Mouse (Mus musculus): ENCODE data around the gene Etv6. TPM values are rescaled to one million over a fixed set of nuclear protein-coding genes. Genes with fewer than 3 reads are reported as not detected.

The Etv6 gene
- polyA plus RNA-seq, 1 experiment from 2014 or later: 16.5 TPM

DNA sequence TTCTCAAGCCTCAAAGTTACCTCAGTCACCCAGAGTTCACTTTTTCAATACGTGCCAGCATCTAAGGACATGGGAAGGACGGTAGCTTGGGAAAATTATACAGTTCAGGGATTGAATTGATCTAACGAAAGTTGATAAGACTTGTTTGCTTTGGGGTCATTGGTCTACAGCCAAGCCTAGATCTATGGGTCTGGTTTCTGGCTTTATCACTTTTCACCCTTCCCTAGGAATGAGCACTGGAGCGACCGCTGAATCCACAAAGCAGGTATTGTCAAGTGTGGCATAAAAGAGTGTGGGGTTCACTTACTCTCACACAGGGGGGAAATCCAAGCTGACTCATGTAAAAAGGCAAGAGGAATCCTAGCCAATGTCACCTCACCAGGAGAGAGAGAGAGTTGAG, 256.9 kb downstream of the Etv6 start:
- Histone ChIP-seq H3K36me3 (ENCODE audit: control insufficient read depth, insufficient read depth, low read length) (no peaks in the 10 kb centered on the region), H3K9me3 (ENCODE audit: control insufficient read depth, low read length) (no peaks in the 10 kb centered on the region), H3K4me3 (ENCODE audit: low read depth, low read length) (no peak overlapping the region), H3K27ac (ENCODE audit: low read depth) (no peak overlapping the region), H3K9ac (ENCODE audit: low read length) (no peak overlapping the region), H3K4me2 (ENCODE audit: low read length) (no peak overlapping the region), H3K4me1 (replicated peaks; ENCODE audit: control insufficient read depth, insufficient read depth, low read length) (no peaks in the 10 kb centered on the region), H3K27me3 (replicated peaks; ENCODE audit: control insufficient read depth, insufficient read depth, low read length) (no peaks in the 10 kb centered on the region)
- DNase-seq (ENCODE audit: low spot score) (no peak), ATAC-seq (replicated peaks; ENCODE audit: low FRiP score, low TSS enrichment, low read depth) (peak; percentile 49; the same call in 1 of the 2 replicates)
- WGBS: 74% methylated on average over 5 of the region's 5 CpGs

DNA sequence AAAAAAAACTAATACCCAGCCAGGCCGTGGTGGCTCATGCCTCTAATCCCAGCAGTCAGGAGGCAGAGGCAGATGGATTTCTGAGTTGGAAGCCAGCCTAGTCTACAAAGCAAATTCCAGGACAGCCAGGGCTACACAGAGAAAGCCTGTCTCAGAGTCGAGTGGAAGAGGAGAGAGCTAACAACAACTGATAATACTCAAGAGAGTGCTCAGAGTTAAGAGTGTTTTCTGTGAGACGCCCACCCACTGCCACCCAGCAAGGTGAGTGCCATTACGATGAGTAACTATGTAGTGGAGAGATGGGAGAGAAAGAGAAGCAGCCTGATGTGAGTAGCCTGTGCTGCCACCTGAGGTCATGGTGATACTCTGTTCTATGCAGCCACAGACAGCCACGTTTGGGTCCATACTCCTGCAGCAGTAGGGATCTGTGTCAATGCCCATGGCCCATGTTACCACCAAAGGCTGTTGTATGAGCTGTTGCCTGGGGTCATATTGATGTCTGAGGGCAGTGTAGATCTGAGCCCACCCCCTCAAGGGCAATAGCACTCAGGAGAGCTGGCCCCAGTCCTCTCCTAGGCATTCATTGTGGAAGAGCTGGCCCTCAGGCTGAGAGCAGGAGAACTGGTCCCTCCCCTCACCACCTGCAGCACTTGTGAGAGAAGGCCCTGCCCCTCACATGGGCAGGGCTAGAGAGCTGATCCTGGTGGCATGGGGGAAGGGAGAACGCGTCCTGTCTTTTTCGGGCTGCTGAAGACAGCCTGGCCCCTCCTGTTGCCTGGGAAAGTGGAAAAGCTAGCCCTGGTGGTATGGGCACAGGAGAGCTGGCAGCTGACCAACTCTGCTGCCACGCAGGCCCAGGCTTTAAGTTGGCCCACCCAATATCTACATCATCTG, 258.4 kb downstream of the Etv6 start:
- no peak overlapping the region for H3K4me3 ChIP-seq (ENCODE audit: low read depth, low read length)
- ATAC-seq (replicated peaks; ENCODE audit: low FRiP score, low TSS enrichment, low read depth) (peak; percentile 68; the same call in 1 of the 2 replicates), DNase-seq (ENCODE audit: low spot score) (no peak)
- no peaks in the 10 kb centered on the region for H3K27me3 ChIP-seq (replicated peaks; ENCODE audit: control insufficient read depth, insufficient read depth, low read length)
- 48% methylated on average over 9 of the region's 9 CpGs for whole genome bisulfite sequencing
- H3K9ac ChIP-seq (ENCODE audit: low read length): no peak overlapping the region
- H3K4me1 ChIP-seq (replicated peaks; ENCODE audit: control insufficient read depth, insufficient read depth, low read length): no peaks in the 10 kb centered on the region
- no peak overlapping the region for H3K27ac ChIP-seq (ENCODE audit: low read depth)
- no peak overlapping the region for H3K4me2 ChIP-seq (ENCODE audit: low read length)
- no peaks in the 10 kb centered on the region for H3K36me3 ChIP-seq (ENCODE audit: control insufficient read depth, insufficient read depth, low read length)
- H3K9me3 ChIP-seq (ENCODE audit: control insufficient read depth, low read length): no peaks in the 10 kb centered on the region

DNA sequence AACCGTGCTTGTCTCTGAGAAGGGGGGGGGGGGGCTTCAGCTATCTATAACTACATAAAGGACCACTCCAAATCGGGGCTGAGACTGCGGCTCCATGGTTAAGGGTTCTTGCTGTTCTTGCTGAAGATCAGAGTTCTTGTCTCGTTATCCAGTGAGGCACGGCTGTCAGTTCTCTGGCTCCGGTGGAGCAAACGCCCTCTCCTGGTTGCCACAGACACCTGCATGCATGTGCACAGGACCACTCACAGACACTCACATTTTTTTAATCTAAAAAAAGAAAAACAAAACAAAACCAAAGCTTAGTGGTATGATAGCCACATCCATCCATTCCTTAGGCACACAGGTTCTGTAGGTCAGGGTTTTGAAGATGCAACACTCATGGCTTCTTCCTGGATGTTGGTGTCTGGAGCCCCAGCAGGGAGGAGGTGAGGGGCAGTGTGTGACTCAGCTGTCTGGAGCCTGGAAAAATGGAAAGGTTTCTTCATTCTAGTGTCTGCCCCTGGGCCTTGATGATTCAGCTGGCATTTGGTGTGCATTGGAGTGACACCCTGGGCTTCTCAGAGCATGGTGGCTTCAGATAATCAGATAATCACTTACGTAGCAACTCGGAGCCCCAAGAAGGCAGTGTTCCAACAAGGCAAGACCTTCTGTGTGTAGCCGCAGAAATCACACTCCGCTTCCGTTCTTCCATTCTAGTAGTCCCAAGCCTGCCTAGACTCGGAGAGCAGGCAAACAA, 262.6 kb downstream of the Etv6 start:
- H3K27me3 ChIP-seq (replicated peaks; ENCODE audit: control insufficient read depth, insufficient read depth, low read length): no peaks in the 10 kb centered on the region
- WGBS: 80% methylated on average over 13 of the region's 13 CpGs
- no peaks in the 10 kb centered on the region for H3K9me3 ChIP-seq (ENCODE audit: control insufficient read depth, low read length)
- no peak overlapping the region for H3K4me2 ChIP-seq (ENCODE audit: low read length)
- no peak overlapping the region for H3K4me3 ChIP-seq (ENCODE audit: low read depth, low read length)
- ATAC-seq (replicated peaks; ENCODE audit: low FRiP score, low TSS enrichment, low read depth) (no peak), DNase-seq (ENCODE audit: low spot score) (no peak)
- no peaks in the 10 kb centered on the region for H3K4me1 ChIP-seq (replicated peaks; ENCODE audit: control insufficient read depth, insufficient read depth, low read length)
- H3K27ac ChIP-seq (ENCODE audit: low read depth): no peak overlapping the region
- no peaks in the 10 kb centered on the region for H3K36me3 ChIP-seq (ENCODE audit: control insufficient read depth, insufficient read depth, low read length)
- H3K9ac ChIP-seq (ENCODE audit: low read length): no peak overlapping the region

DNA sequence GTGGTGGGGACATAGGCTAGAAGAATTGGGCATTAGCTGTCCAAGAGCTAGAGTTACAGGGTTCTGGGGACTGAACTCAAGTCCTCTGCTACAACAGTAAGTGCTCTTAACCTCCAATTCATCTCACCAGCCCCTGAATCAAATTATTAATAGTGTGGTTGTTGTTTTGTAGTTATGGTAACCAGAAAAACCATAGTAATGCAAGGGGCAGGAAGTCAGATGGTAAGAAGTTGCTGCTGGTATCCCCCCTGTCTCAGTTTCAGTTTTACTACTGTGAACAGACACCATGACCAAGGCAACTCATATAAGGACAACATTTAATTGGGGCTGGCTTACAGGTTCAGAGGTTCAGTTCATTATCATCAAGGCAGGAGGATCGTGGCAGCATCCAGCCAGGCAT, 266.5 kb downstream of the Etv6 start:
- ATAC-seq (replicated peaks; ENCODE audit: low FRiP score, low TSS enrichment, low read depth): no peak
- 87% methylated on average over 1 of the region's 1 CpGs for WGBS

DNA sequence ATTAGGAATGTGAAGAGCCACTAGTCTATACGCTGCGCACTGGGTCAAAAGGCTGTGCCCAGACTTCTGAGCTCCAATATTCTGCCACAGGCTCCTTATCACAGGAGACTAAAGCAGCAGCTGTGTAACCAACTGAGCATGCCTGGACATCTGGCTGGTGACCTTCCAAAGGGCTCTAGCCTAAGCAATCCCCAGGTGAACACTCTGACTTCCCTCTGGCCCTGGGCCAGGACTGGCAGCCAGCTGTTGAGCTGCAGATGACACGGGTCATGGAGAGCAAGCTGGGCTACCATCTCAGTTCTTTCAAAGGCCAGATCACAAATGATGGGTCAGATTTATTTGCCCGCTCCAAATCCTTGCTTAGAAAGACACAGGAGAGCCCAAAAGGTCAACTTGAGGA, 275.8 kb downstream of the Etv6 start:
- H3K36me3 ChIP-seq (ENCODE audit: control insufficient read depth, insufficient read depth, low read length): no peaks in the 10 kb centered on the region
- H3K4me1 ChIP-seq (replicated peaks; ENCODE audit: control insufficient read depth, insufficient read depth, low read length): no peaks in the 10 kb centered on the region
- WGBS: 92% methylated on average over 4 of the region's 4 CpGs
- no peak for DNase-seq (ENCODE audit: low spot score)
- H3K27me3 ChIP-seq (replicated peaks; ENCODE audit: control insufficient read depth, insufficient read depth, low read length): no peaks in the 10 kb centered on the region
- H3K4me3 ChIP-seq (ENCODE audit: low read depth, low read length): no peak overlapping the region
- H3K9me3 ChIP-seq (ENCODE audit: control insufficient read depth, low read length): peaks cover 5% of the 10 kb centered on the region; the same call in 1 of the 2 replicates
- no peak overlapping the region for H3K4me2 ChIP-seq (ENCODE audit: low read length)
- no peak overlapping the region for H3K9ac ChIP-seq (ENCODE audit: low read length)
- no peak overlapping the region for H3K27ac ChIP-seq (ENCODE audit: low read depth)
- ATAC-seq (replicated peaks; ENCODE audit: low FRiP score, low TSS enrichment, low read depth): no peak

More for the DNA sequence above, 266.5 kb downstream of the Etv6 start:
- no peak for DNase-seq (ENCODE audit: low spot score)
- no peak overlapping the region for H3K27ac ChIP-seq (ENCODE audit: low read depth)
- H3K36me3 ChIP-seq (ENCODE audit: control insufficient read depth, insufficient read depth, low read length): no peaks in the 10 kb centered on the region
- no peaks in the 10 kb centered on the region for H3K27me3 ChIP-seq (replicated peaks; ENCODE audit: control insufficient read depth, insufficient read depth, low read length)
- H3K9ac ChIP-seq (ENCODE audit: low read length): no peak overlapping the region
- no peaks in the 10 kb centered on the region for H3K4me1 ChIP-seq (replicated peaks; ENCODE audit: control insufficient read depth, insufficient read depth, low read length)
- no peak overlapping the region for H3K4me2 ChIP-seq (ENCODE audit: low read length)
- no peak overlapping the region for H3K4me3 ChIP-seq (ENCODE audit: low read depth, low read length)
- H3K9me3 ChIP-seq (ENCODE audit: control insufficient read depth, low read length): no peaks in the 10 kb centered on the region

DNA sequence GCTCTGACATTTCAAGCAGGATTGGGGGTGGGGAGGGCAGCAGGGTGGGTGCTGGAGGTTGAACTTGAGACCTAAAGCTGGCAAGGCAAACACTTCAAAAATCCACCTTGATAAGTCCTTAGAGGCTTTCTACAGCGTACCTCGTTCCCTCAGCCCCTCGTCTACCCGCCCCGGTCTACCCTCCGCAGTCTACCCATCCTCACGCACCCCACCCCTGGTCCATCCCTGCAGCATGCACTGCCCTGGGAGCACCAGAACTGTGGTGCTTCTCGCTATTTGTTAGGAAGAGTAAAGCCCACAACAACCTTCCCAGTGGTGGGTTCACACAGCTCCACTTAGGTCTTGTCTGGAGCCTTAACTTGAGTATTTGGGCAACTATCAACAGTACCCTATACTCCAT, 277.1 kb downstream of the Etv6 start:
- H3K9me3 ChIP-seq (ENCODE audit: control insufficient read depth, low read length): peaks cover 5% of the 10 kb centered on the region; the same call in 1 of the 2 replicates
- ATAC-seq (replicated peaks; ENCODE audit: low FRiP score, low TSS enrichment, low read depth): no peak
- H3K4me2 ChIP-seq (ENCODE audit: low read length): no peak overlapping the region
- no peak for DNase-seq (ENCODE audit: low spot score)
- H3K27me3 ChIP-seq (replicated peaks; ENCODE audit: control insufficient read depth, insufficient read depth, low read length): no peaks in the 10 kb centered on the region
- no peak overlapping the region for H3K9ac ChIP-seq (ENCODE audit: low read length)
- WGBS: 86% methylated on average over 8 of the region's 8 CpGs
- no peaks in the 10 kb centered on the region for H3K4me1 ChIP-seq (replicated peaks; ENCODE audit: control insufficient read depth, insufficient read depth, low read length)
- H3K27ac ChIP-seq (ENCODE audit: low read depth): no peak overlapping the region
- no peaks in the 10 kb centered on the region for H3K36me3 ChIP-seq (ENCODE audit: control insufficient read depth, insufficient read depth, low read length)
- H3K4me3 ChIP-seq (ENCODE audit: low read depth, low read length): no peak overlapping the region

DNA sequence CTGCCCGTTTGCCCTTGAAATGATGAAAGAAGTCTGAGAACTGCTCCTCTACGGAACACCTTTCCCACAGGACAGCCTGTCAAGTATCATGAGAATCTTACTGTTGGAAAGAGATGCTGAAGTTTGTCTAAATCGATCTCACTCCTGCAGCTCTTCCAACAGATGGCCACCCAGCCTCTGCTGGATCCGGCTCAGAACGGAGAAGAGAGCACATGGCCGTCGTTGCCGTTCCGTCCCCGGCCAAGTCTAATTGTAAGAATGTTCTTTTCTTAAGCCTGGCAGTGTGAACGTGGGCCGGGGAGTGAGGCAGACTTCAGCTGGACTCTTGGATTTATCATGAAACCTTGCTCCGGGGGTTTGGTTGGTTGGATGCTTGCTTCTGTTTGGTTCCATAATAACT, 281.9 kb downstream of the Etv6 start:
- no peak overlapping the region for H3K4me2 ChIP-seq (ENCODE audit: low read length)
- peaks cover 5% of the 10 kb centered on the region; the same call in 1 of the 2 replicates for H3K9me3 ChIP-seq (ENCODE audit: control insufficient read depth, low read length)
- no peak for ATAC-seq (replicated peaks; ENCODE audit: low FRiP score, low TSS enrichment, low read depth)
- no peak overlapping the region for H3K9ac ChIP-seq (ENCODE audit: low read length)
- no peak for DNase-seq (ENCODE audit: low spot score)
- WGBS: 92% methylated on average over 13 of the region's 13 CpGs
- H3K4me1 ChIP-seq (replicated peaks; ENCODE audit: control insufficient read depth, insufficient read depth, low read length): no peaks in the 10 kb centered on the region
- H3K27ac ChIP-seq (ENCODE audit: low read depth): no peak overlapping the region
- H3K36me3 ChIP-seq (ENCODE audit: control insufficient read depth, insufficient read depth, low read length): no peaks in the 10 kb centered on the region
- no peaks in the 10 kb centered on the region for H3K27me3 ChIP-seq (replicated peaks; ENCODE audit: control insufficient read depth, insufficient read depth, low read length)
- H3K4me3 ChIP-seq (ENCODE audit: low read depth, low read length): no peak overlapping the region

All from intestine, embryonic 14.5 days (tissue).